Mouse (Mus musculus) liver, postnatal 0 days (tissue): ENCODE data around the gene AC124502.3.

ENCODE experiments used
- CTCF ChIP-seq: sonication (generic); IDR thresholded peaks from 2 replicates; pipeline ENCODE4 v1.5.1; 2016; ENCODE audit warnings: antibody characterized with exemption, low read depth
- EP300 ChIP-seq: IDR thresholded peaks from 2 replicates; pipeline ENCODE4 v1.6.1; 2016; ENCODE audit warnings: antibody characterized with exemption, low read depth, mild to moderate bottlenecking

DNA sequence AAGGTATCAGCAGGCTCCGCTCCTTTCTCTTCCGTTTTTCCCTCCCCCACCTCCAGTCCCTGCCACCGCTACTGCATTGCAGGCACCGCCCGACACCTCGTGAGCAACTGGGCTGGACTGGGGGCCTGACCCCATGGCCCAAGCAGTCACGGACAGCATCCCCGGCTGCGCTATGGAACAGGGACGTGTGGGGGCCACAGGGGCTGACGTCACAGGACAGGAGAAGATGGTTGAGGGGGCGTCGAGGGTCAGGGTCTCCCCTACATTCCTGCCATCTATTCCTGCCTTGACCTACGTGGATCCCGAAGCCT, 46.1 kb downstream of the AC124502.3 start:
- TF ChIP-seq CTCF (no peak), EP300 (no peak)
